Mouse (Mus musculus): Measurements from ENCODE around the gene Azin2. TPM values are rescaled to one million over a fixed set of nuclear protein-coding genes. Genes with fewer than 3 reads are reported as not detected.
A peak's percentile ranks its signal among the peaks of the same experiment; 100 is the strongest.

Azin2 gene
- polyA plus RNA-seq, 1 experiment from 2014 or later: 16.9 TPM

DNA sequence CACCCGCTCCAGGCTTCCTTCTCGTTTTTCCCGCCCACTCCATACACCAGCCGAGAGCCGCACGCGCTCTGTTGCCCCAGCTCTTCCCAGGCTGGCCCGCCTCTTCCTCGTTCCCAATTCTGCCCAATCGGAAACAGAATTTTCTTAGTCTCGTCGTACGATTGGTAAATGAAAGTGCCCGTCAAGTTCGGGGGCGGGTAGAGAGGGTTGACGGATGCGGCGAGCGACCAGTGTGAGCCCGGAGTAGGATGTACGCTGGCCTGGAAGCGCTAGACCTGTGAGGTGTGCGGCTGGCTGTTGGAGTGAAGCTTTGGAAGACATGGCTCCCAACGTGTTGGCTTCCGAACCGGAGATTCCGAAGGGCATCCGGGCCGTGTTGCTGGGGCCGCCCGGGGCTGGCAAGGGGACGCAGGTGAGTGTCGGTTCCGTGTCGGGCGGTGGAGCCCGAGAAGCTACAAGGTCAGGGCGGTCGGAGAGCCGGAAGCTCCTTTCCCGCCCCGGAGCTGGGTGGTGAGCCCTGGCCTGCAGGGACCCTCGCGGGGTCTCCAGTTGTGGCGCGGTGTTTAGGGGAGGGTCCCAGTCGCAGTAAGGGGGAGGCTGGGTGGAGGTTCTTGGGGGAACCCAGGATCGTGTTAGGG is 30.9 kb upstream of the Azin2 start:
- Histone ChIP-seq H3K4me2 (replicated peaks) (peak overlapping the region; percentile 89), H3K4me1 (peaks cover 16% of the 10 kb centered on the region), H3K9me3 (no peaks in the 10 kb centered on the region), H3K9ac (replicated peaks) (peak overlapping the region; percentile 72), H3K27ac (replicated peaks) (no peak overlapping the region), H3K36me3 (peaks cover 21% of the 10 kb centered on the region; the same call in 1 of the 2 replicates), H3K4me3 (peak overlapping the region; percentile 65), H3K27me3 (peaks cover 15% of the 10 kb centered on the region; the same call in 1 of the 2 replicates)
- peak; percentile 100 for ATAC-seq (ENCODE audit: low FRiP score, low read depth)
- under 1% methylated on average over 49 of the region's 49 CpGs for WGBS

DNA sequence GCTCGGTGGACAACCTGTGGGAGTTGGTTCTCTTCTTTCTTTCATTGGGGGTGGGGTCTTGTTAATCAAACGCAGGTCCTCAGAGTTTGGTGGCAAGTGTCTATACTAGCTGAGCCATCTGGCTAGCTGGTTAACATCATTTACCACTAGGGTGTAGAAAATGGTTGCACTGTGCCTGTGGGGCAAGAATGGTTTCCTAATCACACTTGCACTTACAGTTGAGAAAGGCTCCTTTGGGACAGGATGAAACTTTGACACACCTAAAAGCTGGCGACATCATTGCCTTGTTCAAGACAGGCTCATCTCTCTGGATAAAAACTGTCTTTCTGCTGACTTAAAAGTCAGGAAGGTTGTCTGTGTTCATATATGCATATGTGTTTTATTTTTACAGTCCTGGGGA is 29.9 kb upstream of the Azin2 start:
- H3K4me2 ChIP-seq (replicated peaks): no peak overlapping the region
- no peak overlapping the region for H3K4me3 ChIP-seq
- peaks cover 15% of the 10 kb centered on the region; the same call in 1 of the 2 replicates for H3K27me3 ChIP-seq
- H3K9me3 ChIP-seq: no peaks in the 10 kb centered on the region
- 91% methylated on average over 3 of the region's 3 CpGs for WGBS
- no peak overlapping the region for H3K9ac ChIP-seq (replicated peaks)
- H3K36me3 ChIP-seq: peaks cover 14% of the 10 kb centered on the region; the same call in 1 of the 2 replicates
- H3K27ac ChIP-seq (replicated peaks): no peak overlapping the region
- peaks cover 16% of the 10 kb centered on the region for H3K4me1 ChIP-seq
- ATAC-seq (ENCODE audit: low FRiP score, low read depth): no peak

DNA sequence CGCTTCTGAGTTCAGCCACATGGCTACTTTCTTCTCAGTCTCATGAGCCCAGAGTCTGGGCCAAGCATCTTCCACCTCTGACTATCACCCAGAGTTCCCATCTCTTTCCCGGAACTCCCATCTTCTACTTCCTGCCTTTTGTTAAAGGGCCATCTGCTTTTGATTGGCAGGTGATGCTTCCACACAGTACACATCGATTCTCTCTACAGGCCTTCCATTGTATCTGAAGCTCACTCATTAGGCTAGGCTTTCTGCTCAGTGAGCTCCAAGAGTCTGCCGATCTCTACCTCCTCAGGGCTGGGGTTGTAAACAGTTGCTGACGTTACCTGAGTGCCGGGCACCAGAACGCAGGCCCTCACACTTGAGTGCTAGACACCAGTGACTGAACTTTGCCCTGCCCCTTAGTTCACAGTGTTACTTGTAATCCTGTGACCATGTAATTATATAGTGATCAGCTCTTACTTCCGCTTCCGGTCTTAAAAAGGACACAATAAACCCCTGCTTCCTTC is 29.3 kb upstream of the Azin2 start, which contains the start of gene Ak2:
Gene Ak2 (plus strand): TSS at position 459 of the 509 bp plus-strand sequence.
- 91% methylated on average over 9 of the region's 9 CpGs for WGBS
- Histone ChIP-seq H3K4me2 (replicated peaks) (peak within 1 kb of the TSS; percentile 89), H3K36me3 (0 out of 2 replicates have a peak, but pooled peaks cover 10% of the 10 kb centered on the region), H3K9ac (replicated peaks) (no peak within 1 kb of the TSS), H3K27ac (replicated peaks) (no peak within 1 kb of the TSS), H3K4me1 (peaks cover 16% of the 10 kb centered on the region), H3K4me3 (peak within 1 kb of the TSS; percentile 65; the same call in 1 of the 2 replicates), H3K27me3 (peaks cover 15% of the 10 kb centered on the region; the same call in 1 of the 2 replicates), H3K9me3 (no peaks in the 10 kb centered on the region)
- no peak for ATAC-seq (ENCODE audit: low FRiP score, low read depth)

DNA sequence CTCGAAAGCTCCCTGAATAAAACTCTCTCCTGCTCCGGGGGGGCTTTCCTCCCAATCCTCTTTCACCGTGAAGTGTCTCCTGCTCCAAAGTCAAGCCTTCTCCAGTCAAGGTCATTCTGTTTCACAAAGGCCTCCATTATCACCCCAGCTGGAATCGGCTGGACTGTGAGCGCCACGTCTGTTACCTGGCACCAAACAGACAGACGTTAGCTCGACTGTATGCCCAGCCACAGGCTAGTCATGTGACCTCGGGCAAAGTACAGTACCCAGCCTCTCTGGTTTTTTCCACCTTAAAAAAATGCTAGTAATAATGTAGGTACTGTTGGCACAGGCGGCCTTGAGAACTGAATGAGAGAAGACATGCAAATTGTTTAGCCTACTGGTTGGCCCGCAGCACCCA is 27.4 kb upstream of the Azin2 start:
- WGBS: 64% methylated on average over 11 of the region's 11 CpGs
- Histone ChIP-seq H3K36me3 (no peaks in the 10 kb centered on the region), H3K4me3 (no peak overlapping the region), H3K9me3 (no peaks in the 10 kb centered on the region), H3K4me2 (replicated peaks) (no peak overlapping the region), H3K4me1 (peaks cover 12% of the 10 kb centered on the region), H3K27me3 (peaks cover 15% of the 10 kb centered on the region; the same call in 1 of the 2 replicates), H3K27ac (replicated peaks) (no peak overlapping the region), H3K9ac (replicated peaks) (0 out of 2 replicates have a peak overlapping the region, but pooled peaks have one; percentile 17)
- ATAC-seq (ENCODE audit: low FRiP score, low read depth): no peak

DNA sequence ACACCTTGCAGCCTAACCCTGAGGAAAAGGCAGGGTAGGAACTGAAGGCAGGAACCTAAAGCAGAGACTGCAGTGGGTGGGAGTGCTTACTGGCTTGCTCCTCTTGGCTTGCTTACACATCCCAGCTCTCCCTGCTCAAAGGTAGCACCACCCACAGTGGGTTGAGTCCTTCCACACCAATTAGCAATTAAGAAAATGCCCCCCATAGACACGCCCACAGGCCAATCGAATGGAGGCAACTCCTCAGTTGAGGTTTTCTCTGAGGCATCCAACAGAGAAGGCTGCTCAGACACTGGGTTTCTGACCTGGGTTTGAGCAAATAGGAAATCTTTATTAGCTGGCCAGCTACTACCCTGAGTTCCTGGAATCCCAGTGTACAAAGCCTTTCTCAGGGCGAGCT is 26.7 kb upstream of the Azin2 start:
- Histone ChIP-seq H3K27ac (replicated peaks) (no peak overlapping the region), H3K9me3 (no peaks in the 10 kb centered on the region), H3K27me3 (peaks cover 15% of the 10 kb centered on the region; the same call in 1 of the 2 replicates), H3K4me1 (peaks cover 5% of the 10 kb centered on the region), H3K4me2 (replicated peaks) (no peak overlapping the region), H3K9ac (replicated peaks) (no peak overlapping the region), H3K36me3 (no peaks in the 10 kb centered on the region), H3K4me3 (no peak overlapping the region)
- 52% methylated on average over 3 of the region's 3 CpGs for WGBS
- ATAC-seq (ENCODE audit: low FRiP score, low read depth): no peak

DNA sequence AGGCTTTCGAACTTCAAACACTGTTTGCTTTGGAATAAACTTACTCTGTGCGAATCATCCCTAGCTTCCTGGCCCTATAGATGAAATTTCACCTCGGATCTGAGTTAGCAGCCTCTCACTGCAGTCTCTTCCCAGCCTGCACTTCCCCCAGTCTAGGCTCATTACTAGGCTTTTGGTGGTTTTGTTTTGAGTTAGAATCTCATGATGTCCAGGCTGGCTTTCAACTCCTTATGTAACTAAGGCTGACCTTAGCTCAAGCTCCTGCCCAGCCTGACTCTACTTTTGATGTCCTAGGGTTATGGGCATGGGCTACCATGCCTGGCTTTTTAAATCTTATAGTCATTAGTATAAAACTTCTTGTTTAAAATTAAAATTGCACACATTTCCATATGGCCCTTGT is 22.4 kb upstream of the Azin2 start:
- ATAC-seq (ENCODE audit: low FRiP score, low read depth): no peak
- H3K36me3 ChIP-seq: no peaks in the 10 kb centered on the region
- no peak overlapping the region for H3K4me3 ChIP-seq
- 75% methylated on average over 3 of the region's 3 CpGs for WGBS
- H3K9me3 ChIP-seq: no peaks in the 10 kb centered on the region
- no peak overlapping the region for H3K9ac ChIP-seq (replicated peaks)
- H3K4me2 ChIP-seq (replicated peaks): no peak overlapping the region
- no peaks in the 10 kb centered on the region for H3K4me1 ChIP-seq
- no peaks in the 10 kb centered on the region for H3K27me3 ChIP-seq
- H3K27ac ChIP-seq (replicated peaks): no peak overlapping the region

DNA sequence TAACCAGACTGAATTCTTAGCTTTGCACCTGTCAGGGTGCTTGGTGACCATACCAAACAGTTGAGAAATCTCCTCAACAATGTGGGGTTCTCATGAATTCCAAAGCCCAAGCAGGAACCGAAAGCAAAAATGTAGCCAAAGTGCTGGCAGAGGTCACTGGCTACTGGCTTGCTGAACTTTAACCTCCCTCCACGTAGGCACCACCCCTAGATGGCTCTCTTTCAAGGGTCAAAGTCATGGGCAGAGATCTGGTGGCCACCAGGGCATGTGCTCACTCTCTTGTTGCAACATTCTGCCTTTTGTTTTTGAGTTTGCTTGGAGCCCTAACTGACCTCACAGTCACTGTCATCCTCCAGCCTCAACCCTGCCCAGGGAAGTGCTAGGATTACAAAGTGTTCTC is 21.4 kb upstream of the Azin2 start:
- 66% methylated on average over 2 of the region's 2 CpGs for WGBS

DNA sequence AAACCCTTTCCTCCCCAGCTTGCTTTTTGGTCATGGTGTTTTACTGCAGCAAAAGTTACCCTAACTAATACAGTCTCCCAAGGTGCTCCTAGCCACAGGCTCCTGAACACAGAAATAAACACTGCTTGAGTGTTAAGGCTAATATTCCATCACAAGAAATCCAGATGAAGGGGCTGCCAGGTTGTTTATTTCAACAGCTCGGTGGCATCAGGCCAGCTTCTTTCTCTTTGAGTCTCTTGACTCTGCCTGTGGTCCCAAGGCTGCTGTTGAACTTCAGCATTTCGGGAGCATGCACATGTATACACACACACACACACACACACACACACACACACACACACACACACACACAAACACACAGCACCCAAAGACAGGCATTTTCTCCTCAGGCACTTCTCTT is 20.9 kb upstream of the Azin2 start:
- H3K9me3 ChIP-seq: no peaks in the 10 kb centered on the region
- H3K27ac ChIP-seq (replicated peaks): no peak overlapping the region
- H3K4me1 ChIP-seq: no peaks in the 10 kb centered on the region
- H3K27me3 ChIP-seq: no peaks in the 10 kb centered on the region
- no peak overlapping the region for H3K9ac ChIP-seq (replicated peaks)
- no peak for ATAC-seq (ENCODE audit: low FRiP score, low read depth)
- H3K4me3 ChIP-seq: no peak overlapping the region
- 82% methylated on average over 2 of the region's 2 CpGs for whole genome bisulfite sequencing
- H3K4me2 ChIP-seq (replicated peaks): no peak overlapping the region
- H3K36me3 ChIP-seq: no peaks in the 10 kb centered on the region

More for the DNA sequence above, 21.4 kb upstream of the Azin2 start:
- H3K27ac ChIP-seq (replicated peaks): no peak overlapping the region
- H3K4me2 ChIP-seq (replicated peaks): no peak overlapping the region
- H3K4me3 ChIP-seq: no peak overlapping the region
- H3K9me3 ChIP-seq: no peaks in the 10 kb centered on the region
- no peaks in the 10 kb centered on the region for H3K4me1 ChIP-seq
- no peaks in the 10 kb centered on the region for H3K36me3 ChIP-seq
- ATAC-seq (ENCODE audit: low FRiP score, low read depth): no peak
- no peak overlapping the region for H3K9ac ChIP-seq (replicated peaks)
- no peaks in the 10 kb centered on the region for H3K27me3 ChIP-seq

DNA sequence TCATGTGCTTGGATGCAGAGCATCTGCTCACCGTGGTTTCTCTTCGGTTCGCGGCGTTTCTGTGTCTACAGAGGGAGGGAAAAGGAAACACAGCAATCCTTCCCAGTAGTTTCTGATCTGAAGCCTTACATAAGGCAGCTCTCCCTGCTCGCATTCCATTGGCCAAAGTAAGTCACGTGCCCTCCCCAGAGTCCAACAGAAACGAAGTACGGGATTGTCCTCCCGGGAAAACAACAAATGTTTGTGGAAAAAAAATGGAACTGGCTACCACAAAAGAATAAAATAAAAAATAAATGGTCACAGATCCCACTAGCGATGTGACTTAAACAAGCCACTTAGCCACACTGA is 19.6 kb upstream of the Azin2 start:
- WGBS: 72% methylated on average over 11 of the region's 11 CpGs

DNA sequence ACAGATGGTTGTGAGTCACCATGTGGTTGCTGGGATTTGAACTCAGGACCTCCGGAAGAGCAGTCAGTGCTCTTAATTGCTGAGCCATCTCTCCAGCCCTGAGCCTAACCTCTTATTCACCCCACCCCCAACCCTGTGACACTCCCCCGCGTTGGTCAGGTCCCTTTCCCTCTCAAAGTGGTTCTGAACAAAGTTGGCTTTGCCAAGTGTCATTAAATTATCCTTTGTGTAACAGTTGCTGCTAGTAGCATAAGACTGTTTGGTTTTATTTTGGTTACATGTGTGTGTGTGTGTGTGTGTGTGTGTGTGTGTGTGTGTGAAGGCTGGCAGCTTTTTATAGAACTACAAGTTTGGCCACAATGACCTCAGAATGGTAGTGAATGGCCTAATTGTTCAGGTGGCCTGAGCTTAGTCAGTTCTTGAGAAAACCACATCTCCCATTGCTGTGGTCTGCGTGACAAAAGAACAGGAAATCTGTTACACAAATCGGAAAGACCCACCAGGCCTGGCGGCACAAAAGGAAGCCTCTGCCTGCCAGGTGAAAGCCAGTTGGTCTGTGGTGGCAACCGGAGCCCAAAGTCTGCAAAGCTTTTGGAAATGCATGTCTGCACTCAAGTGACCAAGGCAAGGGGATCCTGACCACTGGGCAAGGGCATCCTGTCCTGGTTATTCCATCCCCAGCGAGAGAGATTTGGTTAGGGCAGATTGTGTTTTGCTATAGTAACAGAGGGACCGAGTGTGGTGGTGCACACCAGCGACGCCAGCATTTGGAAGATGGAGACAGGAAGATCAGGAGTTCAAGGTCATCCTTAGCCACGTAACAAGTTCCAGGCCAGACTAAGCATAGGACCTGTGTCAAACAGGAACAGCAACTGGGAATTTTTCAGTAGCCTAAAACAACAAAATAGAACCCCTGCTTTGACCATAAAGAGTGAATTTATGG is 18.9 kb upstream of the Azin2 start:
- Histone ChIP-seq H3K9me3 (no peaks in the 10 kb centered on the region), H3K4me2 (replicated peaks) (no peak overlapping the region)
- WGBS: 85% methylated on average over 12 of the region's 12 CpGs

More for the DNA sequence above, 19.6 kb upstream of the Azin2 start:
- no peaks in the 10 kb centered on the region for H3K36me3 ChIP-seq
- H3K4me3 ChIP-seq: no peak overlapping the region
- H3K27ac ChIP-seq (replicated peaks): no peak overlapping the region
- H3K27me3 ChIP-seq: no peaks in the 10 kb centered on the region
- ATAC-seq (ENCODE audit: low FRiP score, low read depth): no peak
- H3K9me3 ChIP-seq: no peaks in the 10 kb centered on the region
- no peak overlapping the region for H3K4me2 ChIP-seq (replicated peaks)
- H3K9ac ChIP-seq (replicated peaks): no peak overlapping the region
- H3K4me1 ChIP-seq: no peaks in the 10 kb centered on the region

DNA sequence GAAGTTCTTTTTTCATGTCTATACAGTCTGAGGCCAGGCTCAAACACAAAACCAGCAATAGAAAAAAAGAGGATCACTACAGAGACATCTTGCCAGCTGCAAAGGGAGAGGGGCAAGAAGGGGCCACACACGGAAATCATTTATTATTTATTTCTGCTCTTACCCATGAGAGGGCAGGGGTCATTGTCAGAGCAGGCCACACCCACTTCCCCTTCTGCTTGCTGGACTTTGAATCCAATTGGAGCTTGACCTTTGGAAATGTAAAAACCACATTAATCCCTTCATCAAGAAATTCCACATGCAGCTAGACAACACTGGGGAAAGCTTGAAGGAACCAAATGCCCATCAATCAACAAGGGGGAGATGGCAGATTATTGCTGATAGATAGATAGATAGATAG is 16.4 kb upstream of the Azin2 start:
- no peaks in the 10 kb centered on the region for H3K27me3 ChIP-seq
- H3K4me1 ChIP-seq: no peaks in the 10 kb centered on the region
- H3K4me2 ChIP-seq (replicated peaks): no peak overlapping the region
- WGBS: 56% methylated on average over 1 of the region's 1 CpGs
- H3K4me3 ChIP-seq: no peak overlapping the region
- no peak overlapping the region for H3K9ac ChIP-seq (replicated peaks)
- H3K27ac ChIP-seq (replicated peaks): no peak overlapping the region
- no peaks in the 10 kb centered on the region for H3K9me3 ChIP-seq
- H3K36me3 ChIP-seq: no peaks in the 10 kb centered on the region
- ATAC-seq (ENCODE audit: low FRiP score, low read depth): no peak

More for the DNA sequence above, 18.9 kb upstream of the Azin2 start:
- H3K4me3 ChIP-seq: no peak overlapping the region
- no peaks in the 10 kb centered on the region for H3K4me1 ChIP-seq
- no peaks in the 10 kb centered on the region for H3K27me3 ChIP-seq
- no peak overlapping the region for H3K9ac ChIP-seq (replicated peaks)
- no peak for ATAC-seq (ENCODE audit: low FRiP score, low read depth)
- no peak overlapping the region for H3K27ac ChIP-seq (replicated peaks)
- H3K36me3 ChIP-seq: no peaks in the 10 kb centered on the region

DNA sequence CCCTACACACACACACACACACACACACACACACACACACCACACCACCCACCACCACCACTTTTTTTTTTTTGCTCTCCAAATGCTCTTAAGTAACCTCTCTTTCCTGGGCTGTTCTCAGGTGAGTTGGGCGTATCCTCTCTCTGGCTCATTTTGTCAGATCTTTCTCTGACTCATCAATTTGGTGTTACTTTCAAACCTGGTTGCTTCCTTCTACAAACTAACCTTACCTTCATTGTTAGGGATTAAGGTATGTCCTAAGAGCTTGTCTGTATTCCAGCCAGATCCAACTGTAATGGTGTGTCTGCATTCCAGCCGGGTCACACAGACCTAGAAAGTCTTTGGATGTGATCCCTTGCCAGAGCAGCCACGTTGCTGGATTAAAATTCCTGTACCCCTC is 15.0 kb upstream of the Azin2 start:
- no peaks in the 10 kb centered on the region for H3K27me3 ChIP-seq
- no peak overlapping the region for H3K4me3 ChIP-seq
- ATAC-seq (ENCODE audit: low FRiP score, low read depth): no peak
- H3K27ac ChIP-seq (replicated peaks): no peak overlapping the region
- no peaks in the 10 kb centered on the region for H3K4me1 ChIP-seq
- H3K4me2 ChIP-seq (replicated peaks): no peak overlapping the region
- no peaks in the 10 kb centered on the region for H3K9me3 ChIP-seq
- no peak overlapping the region for H3K9ac ChIP-seq (replicated peaks)
- H3K36me3 ChIP-seq: no peaks in the 10 kb centered on the region
- 71% methylated on average over 3 of the region's 3 CpGs for WGBS
